Comparison of ENCODE assay signal across 8 mouse cellular contexts in the genomic region with DNA sequence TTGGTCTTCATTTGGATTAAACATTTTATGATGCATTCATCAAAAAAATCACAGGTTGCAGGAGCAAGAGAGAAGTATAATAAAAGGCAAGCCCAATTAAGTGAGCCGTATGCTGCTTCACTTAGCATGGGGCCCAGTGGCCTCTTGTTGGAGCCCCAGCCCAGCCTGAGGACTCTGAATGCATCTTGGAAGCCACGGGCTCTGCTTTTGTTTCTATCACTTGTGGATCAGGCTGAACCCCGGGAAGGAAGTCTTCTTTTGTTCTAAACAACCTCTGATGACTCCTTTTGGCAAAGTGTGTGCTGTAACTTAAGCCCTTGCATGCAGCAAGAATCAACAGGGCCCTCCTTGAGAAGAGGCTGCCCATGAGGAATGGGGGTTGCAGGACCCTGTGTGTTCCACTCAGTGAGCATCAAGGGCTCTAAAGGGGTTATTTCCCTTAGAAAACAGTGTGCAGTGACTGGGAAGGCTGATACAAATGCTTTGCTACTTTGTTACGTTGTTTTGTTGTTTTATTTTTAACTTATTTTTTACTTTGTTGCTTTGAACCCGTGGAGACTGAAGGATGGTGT.
DNase-seq lines count a peak whose midpoint lies in the region; ATAC-seq and TF ChIP-seq lines count a peak whose summit lies in the region.

No protein-coding gene starts in this region.

- H3K4me3 ChIP-seq in midbrain, embryonic 11.5 days (ENCODE audit: low read depth, low read length), result no peak overlapping the region
- H3K4me3 ChIP-seq in midbrain, postnatal 0 days (ENCODE audit: low read depth, low read length), result no peak overlapping the region
- H3K4me3 ChIP-seq in heart, embryonic 12.5 days, result no peak overlapping the region
- no peak overlapping the region for H3K4me3 ChIP-seq in limb, embryonic 12.5 days (replicated peaks)
- H3K4me3 ChIP-seq in stomach, embryonic 16.5 days (replicated peaks; ENCODE audit: low read length), result no peak overlapping the region

- H3K4me2 ChIP-seq in midbrain, embryonic 11.5 days, result no peak overlapping the region
- no peak overlapping the region for H3K4me2 ChIP-seq in midbrain, postnatal 0 days (ENCODE audit: low read depth, low read length, poor library complexity, severe bottlenecking)
- 0 out of 2 replicates have a peak overlapping the region, but pooled peaks have one; percentile 77 for H3K4me2 ChIP-seq in heart, embryonic 12.5 days
- no peak overlapping the region for H3K4me2 ChIP-seq in limb, embryonic 12.5 days
- no peak overlapping the region for H3K4me2 ChIP-seq in stomach, embryonic 16.5 days (ENCODE audit: low read depth, low read length)

- peak; percentile 60 for ATAC-seq in midbrain, embryonic 11.5 days (ENCODE audit: low FRiP score)
- ATAC-seq in midbrain, postnatal 0 days (ENCODE audit: low FRiP score), result no peak
- no peak for ATAC-seq in heart, embryonic 12.5 days (ENCODE audit: insufficient number of reproducible peaks, low FRiP score)
- no peak for ATAC-seq in limb, embryonic 12.5 days (ENCODE audit: insufficient number of reproducible peaks, insufficient read depth, low FRiP score, low TSS enrichment, low read depth)
- no peak for ATAC-seq in stomach, embryonic 16.5 days (ENCODE audit: insufficient read depth, low FRiP score)
- no peak for ATAC-seq in activated CD4-positive, CD25-positive, alpha-beta regulatory T cell, adult 4 months

- H3K27ac ChIP-seq in midbrain, embryonic 11.5 days (ENCODE audit: low read depth, low read length), result no peak overlapping the region
- H3K27ac ChIP-seq in midbrain, postnatal 0 days (ENCODE audit: low read depth, low read length), result no peak overlapping the region
- no peak overlapping the region for H3K27ac ChIP-seq in heart, embryonic 12.5 days (ENCODE audit: poor library complexity, severe bottlenecking)
- peak overlapping the region; percentile 62; the same call in 1 of the 2 replicates for H3K27ac ChIP-seq in limb, embryonic 12.5 days
- H3K27ac ChIP-seq in stomach, embryonic 16.5 days (ENCODE audit: low read length), result peak overlapping the region; percentile 75

- H3K27me3 ChIP-seq in midbrain, embryonic 11.5 days (ENCODE audit: control insufficient read depth, insufficient read depth, low read length), result peaks cover 5% of the 10 kb centered on the region; the same call in 1 of the 2 replicates
- peaks cover 6% of the 10 kb centered on the region; the same call in 1 of the 2 replicates for H3K27me3 ChIP-seq in midbrain, postnatal 0 days (ENCODE audit: insufficient read depth, low read length)
- no peaks in the 10 kb centered on the region for H3K27me3 ChIP-seq in heart, embryonic 12.5 days (replicated peaks)
- peaks cover 11% of the 10 kb centered on the region; the same call in 1 of the 2 replicates for H3K27me3 ChIP-seq in limb, embryonic 12.5 days
- no peaks in the 10 kb centered on the region for H3K27me3 ChIP-seq in stomach, embryonic 16.5 days (ENCODE audit: control insufficient read depth, insufficient read depth, low read length)

- H3K4me1 ChIP-seq in midbrain, embryonic 11.5 days (ENCODE audit: control insufficient read depth, insufficient read depth, low read length), result peaks cover 39% of the 10 kb centered on the region
- H3K4me1 ChIP-seq in midbrain, postnatal 0 days (ENCODE audit: insufficient read depth, low read length), result peaks cover 2% of the 10 kb centered on the region; the same call in 1 of the 2 replicates
- peaks cover 23% of the 10 kb centered on the region for H3K4me1 ChIP-seq in heart, embryonic 12.5 days (replicated peaks)
- H3K4me1 ChIP-seq in limb, embryonic 12.5 days (replicated peaks), result peaks cover 49% of the 10 kb centered on the region
- H3K4me1 ChIP-seq in stomach, embryonic 16.5 days (ENCODE audit: control insufficient read depth, insufficient read depth, low read length), result peaks cover 49% of the 10 kb centered on the region

- WGBS in midbrain, embryonic 11.5 days, result 14% methylated on average over 5 of the region's 5 CpGs
- 33% methylated on average over 5 of the region's 5 CpGs for WGBS in midbrain, postnatal 0 days
- WGBS in heart, embryonic 12.5 days, result 43% methylated on average over 5 of the region's 5 CpGs
- 34% methylated on average over 5 of the region's 5 CpGs for WGBS in limb, embryonic 12.5 days
- 42% methylated on average over 5 of the region's 5 CpGs for WGBS in stomach, embryonic 16.5 days

- no peaks in the 10 kb centered on the region for H3K36me3 ChIP-seq in midbrain, embryonic 11.5 days (ENCODE audit: control insufficient read depth, insufficient read depth, low read length)
- H3K36me3 ChIP-seq in midbrain, postnatal 0 days (ENCODE audit: insufficient read depth, low read length), result no peaks in the 10 kb centered on the region
- H3K36me3 ChIP-seq in heart, embryonic 12.5 days, result no peaks in the 10 kb centered on the region
- H3K36me3 ChIP-seq in limb, embryonic 12.5 days, result no peaks in the 10 kb centered on the region
- H3K36me3 ChIP-seq in stomach, embryonic 16.5 days (ENCODE audit: control insufficient read depth, insufficient read depth, low read length), result no peaks in the 10 kb centered on the region

- TF ChIP-seq CTCF in midbrain, postnatal 0 days (IDR thresholded peaks at IDR 0.05), result no peak

- H3K9ac ChIP-seq in midbrain, embryonic 11.5 days (ENCODE audit: low read length), result no peak overlapping the region
- H3K9ac ChIP-seq in midbrain, postnatal 0 days (replicated peaks; ENCODE audit: low read length, poor library complexity, severe bottlenecking), result no peak overlapping the region
- H3K9ac ChIP-seq in heart, embryonic 12.5 days, result no peak overlapping the region
- H3K9ac ChIP-seq in limb, embryonic 12.5 days (replicated peaks), result no peak overlapping the region
- H3K9ac ChIP-seq in stomach, embryonic 16.5 days (ENCODE audit: low read length), result 0 out of 2 replicates have a peak overlapping the region, but pooled peaks have one; percentile 19

- peak; percentile 94 for DNase-seq in midbrain, embryonic 11.5 days (ENCODE audit: low spot score, missing footprints)
- DNase-seq in midbrain, postnatal 0 days (ENCODE audit: low spot score), result no peak
- no peak for DNase-seq in spleen, postnatal 36 days (ENCODE audit: low spot score in 2 of 2)
- no peak for DNase-seq in left cerebral cortex, adult 11 months (ENCODE audit: low spot score)

- H3K9me3 ChIP-seq in midbrain, embryonic 11.5 days (ENCODE audit: control insufficient read depth, low read length), result no peaks in the 10 kb centered on the region
- H3K9me3 ChIP-seq in midbrain, postnatal 0 days (ENCODE audit: low read length), result no peaks in the 10 kb centered on the region
- H3K9me3 ChIP-seq in heart, embryonic 12.5 days (replicated peaks), result no peaks in the 10 kb centered on the region
- no peaks in the 10 kb centered on the region for H3K9me3 ChIP-seq in limb, embryonic 12.5 days
- H3K9me3 ChIP-seq in stomach, embryonic 16.5 days (replicated peaks; ENCODE audit: control insufficient read depth, low read length), result no peaks in the 10 kb centered on the region

Comparison
In these comparisons a context has a peak if more than half of its experiments do, and no peak if none do; other contexts are left out.
1. H3K27ac ChIP-seq: peak in limb, embryonic 12.5 days (single experiment) and stomach, embryonic 16.5 days (single experiment); none in midbrain, embryonic 11.5 days (single experiment), midbrain, postnatal 0 days (single experiment) and heart, embryonic 12.5 days (single experiment).